Mouse (Mus musculus) kidney, embryonic 16.5 days (tissue): ENCODE data around the gene Traf4. TPM values are rescaled to one million over a fixed set of nuclear protein-coding genes. Genes with fewer than 3 reads are reported as not detected.
A peak's percentile ranks its signal among the peaks of the same experiment; 100 is the strongest.

Source experiments
- ATAC-seq: fragments of 200-750 bp; cut with Nextera tagmentation; 2 replicates; pipeline ENCODE4 v1.8.0; 2017; ENCODE audit warnings: moderate TSS enrichment; ENCODE audit not compliant: low FRiP score, low TSS enrichment
- H3K27ac ChIP-seq: fragments of 300-500 bp; sonication (generic); 2 replicates; pipeline ENCODE4 v1.5.1; 2014; ENCODE audit warnings: low read length
- H3K27me3 ChIP-seq: fragments of 300-500 bp; sonication (generic); 2 replicates; pipeline ENCODE4 v1.6.1; 2014; ENCODE audit warnings: low read length, control low read depth, mixed read lengths; ENCODE audit not compliant: insufficient read depth
- H3K36me3 ChIP-seq: fragments of 300-500 bp; sonication (generic); 2 replicates; pipeline ENCODE4 v1.6.1; 2014; ENCODE audit warnings: low read length, control low read depth, mixed read lengths; ENCODE audit not compliant: insufficient read depth
- H3K4me1 ChIP-seq: fragments of 300-500 bp; sonication (generic); 2 replicates; pipeline ENCODE4 v1.6.1; 2014; ENCODE audit warnings: low read length, control low read depth, mixed read lengths; ENCODE audit not compliant: insufficient read depth
- H3K4me2 ChIP-seq: fragments of 300-500 bp; sonication (generic); replicated peaks from 2 replicates; pipeline ENCODE4 v1.6.1; 2014; ENCODE audit warnings: low read depth, low read length
- H3K4me3 ChIP-seq: fragments of 300-500 bp; sonication (generic); 2 replicates; pipeline ENCODE4 v1.5.1; 2014; ENCODE audit warnings: mild to moderate bottlenecking, low read length
- H3K9ac ChIP-seq: fragments of 300-500 bp; sonication (generic); replicated peaks from 2 replicates; pipeline ENCODE4 v1.6.1; 2014; ENCODE audit warnings: low read length
- H3K9me3 ChIP-seq: fragments of 300-500 bp; sonication (generic); 2 replicates; pipeline ENCODE4 v1.6.1; 2016; ENCODE audit warnings: low read length, control low read depth
- WGBS: fragments of 180-500 bp; shearing (Covaris S2); extraction: QIAGEN DNeasy Blood & Tissue Kit; methylation state at CpG from one replicate; pipeline ENCODE4 v1.1.7; 2014; 5-methylcytosine and 5-hydroxymethylcytosine counted together
- polyA plus RNA-seq: library from polyadenylated mRNA; unstranded; fragments of >200 nt; fragmentation: Nextera tagmentation; extraction: Ambion mirVana; gene quantifications from 2 replicates; pipeline ENCODE4 v1.2.1, GENCODE M21; 2015

Gene Traf4
- polyA plus RNA-seq, 1 experiment from 2014 or later, result 110 TPM

DNA sequence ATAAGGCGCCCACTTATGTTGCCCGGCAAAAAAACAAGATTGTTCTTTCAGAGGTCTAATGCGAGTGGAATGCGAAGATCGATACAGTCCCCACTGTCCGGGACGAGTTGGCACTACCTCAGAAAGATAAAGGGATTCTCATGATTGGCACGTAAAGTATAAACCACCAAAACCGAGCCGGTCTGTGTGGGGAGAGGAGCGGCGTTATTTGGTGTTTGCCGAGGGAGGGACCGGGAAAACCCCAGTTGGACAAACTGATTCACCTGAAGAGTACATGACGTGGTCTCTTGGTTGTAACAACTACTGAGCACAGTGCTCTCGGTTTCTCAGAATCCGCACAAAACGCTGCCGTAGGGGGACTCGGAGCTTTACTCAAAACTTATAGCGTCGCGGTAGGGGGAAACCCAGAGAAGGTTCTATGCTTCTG is 11.5 kb upstream of the Traf4 start:
- WGBS, result 0% methylated on average over 23 of the region's 23 CpGs
- peak overlapping the region; percentile 85 for H3K9ac ChIP-seq
- peak overlapping the region; percentile 86 for H3K4me2 ChIP-seq
- H3K27ac ChIP-seq, result peak overlapping the region; percentile 95
- H3K9me3 ChIP-seq, result no peaks in the 10 kb centered on the region
- H3K36me3 ChIP-seq, result peaks cover 25% of the 10 kb centered on the region
- no peak for ATAC-seq
- H3K4me3 ChIP-seq, result peak overlapping the region; percentile 73
- no peaks in the 10 kb centered on the region for H3K27me3 ChIP-seq
- peaks cover 45% of the 10 kb centered on the region for H3K4me1 ChIP-seq

DNA sequence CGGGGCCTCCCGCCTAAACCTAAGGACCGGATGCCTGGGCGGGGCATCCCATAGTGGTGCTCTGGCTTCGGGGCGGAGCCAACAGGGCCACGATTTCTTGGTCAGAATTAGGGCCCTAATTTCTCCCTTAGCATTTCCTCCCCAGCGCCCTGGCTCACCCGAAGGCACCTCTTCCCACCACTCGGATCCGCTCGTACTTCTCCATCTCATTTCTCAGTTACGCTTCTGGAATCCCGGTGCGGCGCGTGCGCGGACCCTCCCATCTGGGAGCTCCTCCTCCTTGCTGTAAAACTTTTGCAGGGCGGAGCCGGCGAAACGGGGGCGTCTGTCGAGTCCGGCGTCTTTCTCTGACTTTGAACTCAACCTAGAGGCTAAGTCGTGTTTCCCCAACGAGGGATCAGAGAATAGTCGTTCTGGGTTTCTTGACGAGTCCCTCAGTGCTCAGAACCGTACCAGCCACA is 11.0 kb upstream of the Traf4 start, which contains the start of the genes Nek8 and Tlcd1:
Gene Nek8, minus strand, starts transcription at position 274 of the 461 bp plus-strand sequence.
Gene Tlcd1, plus strand, starts transcription at position 310 of the 461 bp plus-strand sequence.
- Histone ChIP-seq H3K4me3 (peak within 1 kb of the TSS; percentile 73), H3K9ac (peak within 1 kb of the TSS; percentile 85), H3K9me3 (no peaks in the 10 kb centered on the region), H3K36me3 (peaks cover 20% of the 10 kb centered on the region), H3K4me1 (peaks cover 41% of the 10 kb centered on the region), H3K4me2 (peak within 1 kb of the TSS; percentile 86), H3K27ac (peak within 1 kb of the TSS; percentile 95), H3K27me3 (no peaks in the 10 kb centered on the region)
- peak; percentile 47 for ATAC-seq
- WGBS, result under 1% methylated on average over 32 of the region's 32 CpGs

DNA sequence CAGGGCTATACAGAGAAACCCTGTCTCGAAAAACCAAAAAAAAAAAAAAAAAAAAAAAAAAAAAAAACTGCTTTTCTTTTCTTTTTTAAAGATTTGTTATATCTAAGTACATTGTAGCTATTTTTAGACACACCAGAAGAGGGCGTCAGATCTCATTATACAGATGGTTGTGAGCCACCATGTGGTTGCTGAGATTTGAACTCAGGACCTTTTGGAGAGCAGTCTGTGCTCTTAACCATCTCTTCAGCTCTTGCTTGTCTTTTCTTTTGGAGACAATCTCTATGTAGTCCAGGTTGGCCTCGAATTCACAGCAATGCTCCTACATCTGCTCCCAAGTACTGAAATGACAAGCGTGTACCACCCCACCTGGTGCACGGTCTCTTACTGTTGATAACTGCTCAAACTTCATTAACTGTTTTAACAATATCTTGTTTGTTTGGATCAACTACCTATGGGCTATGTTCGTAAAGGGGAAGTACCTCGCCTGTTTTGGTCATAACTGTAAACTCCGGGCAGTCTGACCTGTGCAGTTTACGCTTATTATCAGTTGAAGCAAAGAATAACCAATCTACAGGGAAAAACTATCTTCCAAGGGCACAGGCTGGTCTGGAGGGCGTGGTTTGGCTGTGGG is 10.5 kb upstream of the Traf4 start:
- Histone ChIP-seq H3K4me3 (peak overlapping the region; percentile 73), H3K9ac (peak overlapping the region; percentile 45)

DNA sequence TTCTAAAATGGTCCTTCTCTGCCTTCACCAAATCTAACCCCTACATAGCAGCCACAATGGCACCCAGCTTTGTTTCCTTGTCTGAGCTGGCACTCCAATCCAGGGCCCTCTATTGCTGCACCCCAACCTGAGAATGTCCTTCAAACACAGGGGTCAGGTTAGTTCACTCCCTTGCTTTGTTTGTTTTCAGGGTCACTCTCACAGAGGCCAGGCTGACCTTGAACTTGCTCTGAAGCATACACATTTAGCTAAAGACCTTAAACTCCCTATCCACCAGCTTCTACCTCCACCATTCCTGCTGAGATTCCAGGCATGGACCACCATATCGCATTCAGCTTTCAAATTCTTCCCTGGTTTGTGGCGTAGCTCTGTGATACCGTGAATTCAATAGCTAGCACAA is 9.1 kb upstream of the Traf4 start:
- WGBS, result 91% methylated on average over 3 of the region's 3 CpGs
- ATAC-seq, result no peak
- Histone ChIP-seq H3K27ac (peak overlapping the region; percentile 21; the same call in 1 of the 2 replicates), H3K4me3 (no peak overlapping the region), H3K4me2 (no peak overlapping the region), H3K27me3 (no peaks in the 10 kb centered on the region), H3K9ac (no peak overlapping the region), H3K36me3 (peaks cover 6% of the 10 kb centered on the region; the same call in 1 of the 2 replicates), H3K4me1 (peaks cover 25% of the 10 kb centered on the region), H3K9me3 (no peaks in the 10 kb centered on the region)

More for the DNA sequence above, 10.5 kb upstream of the Traf4 start:
- Histone ChIP-seq H3K4me1 (peaks cover 35% of the 10 kb centered on the region), H3K27me3 (no peaks in the 10 kb centered on the region), H3K4me2 (peak overlapping the region; percentile 86), H3K9me3 (no peaks in the 10 kb centered on the region), H3K36me3 (peaks cover 19% of the 10 kb centered on the region), H3K27ac (peak overlapping the region; percentile 95)
- 1% methylated on average over 9 of the region's 10 CpGs for WGBS
- no peak for ATAC-seq

DNA sequence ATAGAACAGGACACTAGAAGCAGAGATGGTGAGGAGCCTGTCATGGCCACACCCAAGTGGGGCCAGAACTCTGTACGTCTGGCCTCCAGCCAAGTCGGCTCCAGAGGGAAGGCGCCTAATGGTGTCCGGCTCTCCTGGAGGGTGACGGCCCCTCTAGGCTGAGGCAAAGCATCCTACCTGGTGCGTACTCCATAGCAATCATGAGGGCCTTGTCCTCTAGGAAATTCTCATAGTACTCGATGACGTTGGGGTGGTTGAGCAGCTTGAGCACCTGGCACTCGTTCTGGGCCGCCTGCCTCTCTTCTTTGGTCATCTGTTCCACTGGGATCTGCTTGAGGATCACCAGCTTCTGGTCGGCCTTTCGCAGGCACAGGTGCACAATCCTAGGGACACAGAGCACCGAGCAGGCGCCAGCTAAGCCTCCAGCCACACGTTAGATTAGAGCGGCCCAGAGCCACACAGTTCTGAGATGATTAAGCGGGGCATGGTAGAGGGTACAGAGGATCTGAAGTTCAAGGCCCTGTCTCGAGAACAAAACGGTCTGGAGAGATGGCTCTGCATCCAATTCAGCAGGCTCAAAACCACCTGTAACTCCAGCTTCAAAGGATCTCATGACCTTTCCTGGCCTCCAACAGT is 7.5 kb upstream of the Traf4 start:
- Histone ChIP-seq H3K4me3 (no peak overlapping the region), H3K27me3 (no peaks in the 10 kb centered on the region), H3K4me2 (no peak overlapping the region), H3K36me3 (0 out of 2 replicates have a peak, but pooled peaks cover 5% of the 10 kb centered on the region), H3K27ac (no peak overlapping the region), H3K9me3 (no peaks in the 10 kb centered on the region), H3K9ac (no peak overlapping the region), H3K4me1 (peaks cover 16% of the 10 kb centered on the region)
- ATAC-seq, result no peak
- 80% methylated on average over 19 of the region's 19 CpGs for WGBS

DNA sequence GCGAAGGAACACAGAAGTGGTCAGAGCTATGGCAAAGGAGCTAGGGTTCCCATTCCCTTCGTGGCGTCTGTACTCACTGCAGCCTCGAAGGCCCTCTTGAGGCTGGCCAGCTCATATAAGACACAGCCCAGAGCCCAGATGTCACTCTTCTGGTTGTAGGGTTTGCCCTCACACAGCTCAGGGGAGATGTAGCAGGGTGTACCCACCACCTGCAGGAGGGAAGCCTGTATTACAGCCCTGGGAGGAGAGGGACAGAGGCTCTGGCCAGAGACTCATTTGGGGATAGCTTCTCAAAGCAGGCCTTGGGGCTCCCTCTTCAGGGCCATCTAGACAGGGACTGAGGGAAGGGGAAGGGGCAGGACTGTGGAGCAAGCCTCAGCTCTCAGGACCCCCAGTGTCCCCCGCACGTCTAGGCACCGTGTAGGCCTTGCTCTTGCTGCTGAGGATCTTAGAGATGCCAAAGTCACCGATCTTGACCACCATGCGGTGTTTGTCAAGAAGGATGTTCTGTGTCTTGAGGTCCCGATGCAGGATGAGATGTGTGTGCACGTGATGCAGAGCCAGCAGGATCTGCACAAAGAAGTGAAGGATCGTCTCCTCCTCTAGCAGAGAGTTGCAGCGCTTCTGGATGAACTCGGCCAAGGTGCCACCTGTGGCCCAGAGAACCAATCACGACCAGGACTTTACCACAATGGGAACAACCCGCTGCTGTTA is 6.8 kb upstream of the Traf4 start:
- 87% methylated on average over 16 of the region's 16 CpGs for WGBS
- no peak for ATAC-seq
- Histone ChIP-seq H3K27ac (no peak overlapping the region), H3K9ac (no peak overlapping the region), H3K9me3 (no peaks in the 10 kb centered on the region), H3K4me1 (peaks cover 11% of the 10 kb centered on the region), H3K36me3 (0 out of 2 replicates have a peak, but pooled peaks cover 5% of the 10 kb centered on the region), H3K27me3 (no peaks in the 10 kb centered on the region), H3K4me2 (no peak overlapping the region), H3K4me3 (no peak overlapping the region)

DNA sequence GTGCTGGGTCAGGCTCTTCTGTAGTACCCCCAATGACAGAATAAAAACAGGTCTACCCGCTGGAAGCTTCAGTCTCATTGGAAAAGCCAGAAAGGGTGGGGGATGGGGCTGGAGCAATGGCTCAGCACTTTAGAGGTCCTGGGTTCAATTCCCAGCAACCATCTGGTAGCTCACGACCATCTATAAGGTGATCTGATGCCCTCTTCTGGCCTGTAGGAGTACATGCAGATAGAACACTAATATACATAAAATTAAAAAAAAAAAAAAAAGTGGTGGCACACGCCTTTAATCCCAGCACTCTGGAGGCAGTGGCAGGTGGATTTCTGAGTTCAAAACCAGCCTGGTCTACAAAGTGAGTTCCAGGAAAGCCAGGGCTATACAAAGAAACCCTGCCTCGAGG is 5.9 kb upstream of the Traf4 start:
- Histone ChIP-seq H3K27ac (no peak overlapping the region), H3K4me2 (no peak overlapping the region), H3K4me3 (no peak overlapping the region), H3K4me1 (peaks cover 15% of the 10 kb centered on the region), H3K9ac (no peak overlapping the region), H3K27me3 (no peaks in the 10 kb centered on the region), H3K9me3 (no peaks in the 10 kb centered on the region), H3K36me3 (0 out of 2 replicates have a peak, but pooled peaks cover 5% of the 10 kb centered on the region)
- ATAC-seq, result no peak
- 78% methylated on average over 4 of the region's 4 CpGs for WGBS

DNA sequence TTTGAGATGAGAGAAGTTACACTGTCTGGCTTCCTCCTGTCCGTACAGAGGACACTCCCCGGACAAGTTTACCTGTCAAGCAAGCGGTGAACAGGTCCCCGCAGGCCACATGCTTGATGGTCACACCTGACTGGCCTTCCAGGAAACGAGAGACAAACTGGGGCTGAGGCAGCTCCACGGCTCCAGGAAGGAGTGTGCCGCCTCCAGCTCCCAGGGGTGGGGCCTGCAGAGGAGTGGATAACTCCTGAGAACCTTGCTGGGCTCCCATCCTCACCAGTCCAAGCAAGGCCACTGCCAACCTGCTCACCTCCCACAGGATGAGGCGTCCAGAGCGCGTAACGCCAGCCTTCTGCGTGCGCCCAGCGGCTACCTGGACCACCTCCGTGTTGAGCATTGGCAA is 4.9 kb upstream of the Traf4 start:
- Histone ChIP-seq H3K27me3 (no peaks in the 10 kb centered on the region), H3K4me3 (no peak overlapping the region), H3K36me3 (0 out of 2 replicates have a peak, but pooled peaks cover 5% of the 10 kb centered on the region), H3K27ac (no peak overlapping the region), H3K4me1 (peaks cover 18% of the 10 kb centered on the region), H3K9me3 (no peaks in the 10 kb centered on the region), H3K9ac (no peak overlapping the region; the same call in 1 of the 2 replicates), H3K4me2 (no peak overlapping the region)
- ATAC-seq, result peak; percentile 12; the same call in 1 of the 2 replicates
- WGBS, result 70% methylated on average over 15 of the region's 15 CpGs

DNA sequence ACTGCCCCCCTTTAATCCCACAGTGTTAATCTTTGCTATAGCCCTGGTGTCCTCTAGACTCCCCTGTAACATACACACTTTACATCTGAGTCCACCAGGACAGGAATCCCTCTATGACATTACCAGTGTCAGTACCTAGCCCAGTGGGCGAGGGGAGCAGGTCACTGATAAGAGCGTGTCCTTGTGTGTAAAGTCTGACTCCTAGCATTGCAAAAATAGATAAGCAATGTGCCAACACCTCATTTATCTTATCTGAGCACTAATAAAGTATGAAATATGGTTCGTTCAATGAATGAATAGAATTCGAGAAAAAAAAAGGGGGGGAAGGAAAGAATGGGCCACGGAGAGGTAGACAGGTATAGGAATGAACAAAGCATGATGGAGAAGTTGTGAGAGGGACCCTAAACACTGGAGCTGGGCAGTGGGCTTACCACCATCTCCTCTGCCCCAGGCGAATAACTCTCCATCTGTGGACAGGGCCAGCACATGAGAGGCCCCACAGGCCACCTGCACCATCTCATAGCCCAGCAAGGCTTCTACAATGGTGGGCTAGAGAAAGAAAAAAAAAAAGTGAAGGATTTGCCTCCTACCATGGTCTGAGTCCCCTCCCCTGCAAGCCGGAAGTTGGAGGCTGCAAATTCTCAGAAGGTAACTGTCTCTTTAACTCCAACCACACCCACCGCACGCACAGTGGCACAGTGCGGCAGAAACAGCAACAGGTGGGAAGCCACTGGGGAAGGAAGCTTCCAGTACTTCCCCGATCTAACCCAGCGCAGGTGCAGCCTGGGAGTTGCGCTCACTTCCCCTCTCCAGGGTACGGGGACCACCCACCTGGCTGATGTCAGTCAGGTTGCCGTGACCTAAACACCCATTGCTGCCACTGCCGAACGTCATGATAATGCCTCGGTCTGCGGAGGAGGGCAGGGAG is 3.4 kb upstream of the Traf4 start:
- ATAC-seq, result no peak
- H3K27me3 ChIP-seq, result no peaks in the 10 kb centered on the region
- H3K4me3 ChIP-seq, result no peak overlapping the region
- H3K4me2 ChIP-seq, result peak overlapping the region; percentile 34; the same call in 1 of the 2 replicates
- H3K9me3 ChIP-seq, result no peaks in the 10 kb centered on the region
- WGBS, result 55% methylated on average over 19 of the region's 19 CpGs
- no peak overlapping the region for H3K27ac ChIP-seq
- 0 out of 2 replicates have a peak, but pooled peaks cover 5% of the 10 kb centered on the region for H3K36me3 ChIP-seq
- peaks cover 18% of the 10 kb centered on the region for H3K4me1 ChIP-seq
- H3K9ac ChIP-seq, result peak overlapping the region; percentile 38
